Mouse (Mus musculus) ES-Bruce4 (cell line): Measurements from ENCODE around the gene Gm20518.

Experiments
- CTCF ChIP-seq: IDR thresholded peaks from one replicate; pipeline ENCODE4 v1.8.1; 2011; ENCODE audit warnings: low read depth, low read length
- EP300 ChIP-seq: IDR thresholded peaks from 2 replicates; pipeline ENCODE4 v1.6.1; 2011; ENCODE audit warnings: low read depth, low read length; ENCODE audit not compliant: insufficient read depth
- POLR2A ChIP-seq: IDR thresholded peaks from one replicate; pipeline ENCODE4 v1.8.1; 2011; ENCODE audit warnings: low read length; ENCODE audit not compliant: insufficient read depth

DNA sequence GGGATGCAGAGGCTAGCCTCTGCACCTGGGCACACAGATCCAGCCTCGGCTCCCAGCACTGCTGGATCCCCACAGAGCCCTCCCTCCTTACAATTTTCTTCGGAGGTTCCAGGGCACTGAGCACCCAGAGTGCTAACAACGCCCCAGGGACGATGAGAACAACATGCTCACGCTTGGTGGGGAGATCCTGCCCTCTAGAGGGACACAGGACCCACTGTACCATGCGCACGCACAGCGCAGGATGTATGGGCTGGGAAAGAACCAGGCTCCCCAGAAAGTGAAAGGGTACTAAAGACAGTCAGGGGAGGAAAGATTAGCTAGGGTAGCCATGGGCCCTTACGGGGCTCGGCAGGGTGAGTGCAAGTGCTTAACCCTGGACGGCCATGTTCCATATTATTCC lies 59.7 kb downstream of the Gm20518 start:
- peak; percentile 65 for TF ChIP-seq CTCF
- no peak for TF ChIP-seq EP300
- TF ChIP-seq POLR2A = no peak
